Mouse (Mus musculus): Measurements from ENCODE around the gene Coro2b. TPM values are rescaled to one million over a fixed set of nuclear protein-coding genes. Genes with fewer than 3 reads are reported as not detected.

Gene Coro2b
- total RNA-seq, 2 experiments from 2014 or later = 91.2 to 95.5 TPM

- intact Hi-C loops (cut with DNase I) = no loop called here
- DNase-seq = no peak
Measured at GRCm38 (mm10) chr9:62407357-62408146, 129.3 kb downstream of the Coro2b start.

- intact Hi-C loops (cut with DNase I) = no loop called here
- no peak for DNase-seq
Measured at GRCm38 (mm10) chr9:62406423-62407013, 130.3 kb downstream of the Coro2b start.

- DNase-seq = no peak
- intact Hi-C loops (cut with DNase I) = no loop called here
Measured at GRCm38 (mm10) chr9:62401589-62401988, 135.3 kb downstream of the Coro2b start.

- DNase-seq = no peak
- intact Hi-C loops (cut with DNase I) = no loop called here
Measured at GRCm38 (mm10) chr9:62400531-62401170, 136.2 kb downstream of the Coro2b start.

- no peak for DNase-seq
- intact Hi-C loops (cut with DNase I) = no loop called here
Measured at GRCm38 (mm10) chr9:62394163-62394562, 142.7 kb downstream of the Coro2b start.

- DNase-seq = no peak
- intact Hi-C loops (cut with DNase I) = no loop called here
Measured at GRCm38 (mm10) chr9:62393531-62393930, 143.3 kb downstream of the Coro2b start.

- intact Hi-C loops (cut with DNase I) = no loop called here
- no peak for DNase-seq
Measured at GRCm38 (mm10) chr9:62389735-62390134, 147.1 kb downstream of the Coro2b start.

GRCm38 (mm10) chr9:62385727-62386518 lies 150.9 kb downstream of the Coro2b start:
- intact Hi-C loops (cut with DNase I) = no loop called here
- no peak for DNase-seq

- intact Hi-C loops (cut with DNase I) = no loop called here
Measured at GRCm38 (mm10) chr9:62385062-62385461, 151.8 kb downstream of the Coro2b start.

GRCm38 (mm10) chr9:62382519-62383084 lies 154.2 kb downstream of the Coro2b start:
- intact Hi-C loops (cut with DNase I) = no loop called here
- no peak for DNase-seq

More at GRCm38 (mm10) chr9:62385062-62385461, 151.8 kb downstream of the Coro2b start:
- no peak for DNase-seq

GRCm38 (mm10) chr9:62381402-62381913 lies 155.4 kb downstream of the Coro2b start:
- DNase-seq = no peak
- intact Hi-C loops (cut with DNase I) = no loop called here

GRCm38 (mm10) chr9:62380351-62380750 lies 156.5 kb downstream of the Coro2b start:
- intact Hi-C loops (cut with DNase I) = no loop called here
- no peak for DNase-seq

GRCm38 (mm10) chr9:62377897-62378296 lies 158.9 kb downstream of the Coro2b start:
- no peak for DNase-seq
- intact Hi-C loops (cut with DNase I) = no loop called here

- DNase-seq = no peak
- intact Hi-C loops (cut with DNase I) = no loop called here
Measured at GRCm38 (mm10) chr9:62374276-62374675, 162.6 kb downstream of the Coro2b start.

- DNase-seq = peak; percentile 72
- intact Hi-C loops (cut with DNase I) = no loop called here
Measured at GRCm38 (mm10) chr9:62373222-62374123, 163.4 kb downstream of the Coro2b start.

GRCm38 (mm10) chr9:62372556-62373221 lies 164.2 kb downstream of the Coro2b start:
- DNase-seq = no peak

GRCm38 (mm10) chr9:62371745-62372555 lies 164.9 kb downstream of the Coro2b start:
- DNase-seq = no peak
- intact Hi-C loops (cut with DNase I) = no loop called here

More at GRCm38 (mm10) chr9:62372556-62373221, 164.2 kb downstream of the Coro2b start:
- intact Hi-C loops (cut with DNase I) = no loop called here
